Mouse (Mus musculus): ENCODE measurements at regions not wholly inside any gene's neighbourhood (a gene's known extent, or its start where the extent isn't known, plus 50 kb on each side); places are given as distances from the start of the nearest gene placed in this dataset.

GRCm38 (mm10) chr4:53228444-53228843 is 68.7 kb upstream of the Abca1 start:
- Histone ChIP-seq H3K27me3 (no peaks in the 10 kb centered on the region), H3K4me2 (replicated peaks) (no peak overlapping the region), H3K27ac (no peak overlapping the region), H3K36me3 (no peaks in the 10 kb centered on the region), H3K4me1 (peaks cover 3% of the 10 kb centered on the region; the same call in 1 of the 2 replicates), H3K4me3 (no peak overlapping the region), H3K9me3 (no peaks in the 10 kb centered on the region), H3K9ac (no peak overlapping the region)
- ATAC-seq (ENCODE audit: low FRiP score, low read depth), result no peak
- WGBS, result 37% methylated on average over 4 of the region's 4 CpGs

GRCm38 (mm10) chr4:53227771-53228170 is 68.1 kb upstream of the Abca1 start:
- 65% methylated on average over 8 of the region's 8 CpGs for WGBS
- Histone ChIP-seq H3K4me2 (replicated peaks) (no peak overlapping the region), H3K36me3 (no peaks in the 10 kb centered on the region), H3K9me3 (no peaks in the 10 kb centered on the region), H3K9ac (no peak overlapping the region), H3K27ac (no peak overlapping the region), H3K4me3 (no peak overlapping the region), H3K4me1 (peaks cover 3% of the 10 kb centered on the region; the same call in 1 of the 2 replicates), H3K27me3 (no peaks in the 10 kb centered on the region)
- ATAC-seq (ENCODE audit: low FRiP score, low read depth), result no peak

DNA sequence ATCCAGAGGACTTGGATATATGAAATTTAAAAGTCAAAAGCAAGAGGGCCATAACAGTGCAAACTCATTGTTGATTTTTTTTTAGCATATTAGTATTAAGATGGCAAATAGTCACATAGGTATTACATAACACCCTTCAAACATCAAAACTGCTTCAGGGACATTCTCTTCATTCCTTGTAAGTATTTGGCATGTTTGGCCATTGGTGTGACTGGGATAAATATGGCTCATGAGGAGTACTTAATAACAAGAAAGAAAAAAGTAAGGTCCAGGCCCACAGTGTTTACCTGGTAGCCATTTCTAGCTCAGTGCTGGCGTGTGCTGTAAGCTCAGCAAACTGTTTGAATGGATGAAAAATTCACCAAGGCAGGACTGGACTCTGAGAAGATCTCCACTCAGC is 67.4 kb upstream of the Abca1 start:
- Histone ChIP-seq H3K27ac (no peak overlapping the region), H3K4me1 (peaks cover 3% of the 10 kb centered on the region; the same call in 1 of the 2 replicates), H3K27me3 (no peaks in the 10 kb centered on the region), H3K4me2 (replicated peaks) (no peak overlapping the region), H3K9ac (no peak overlapping the region), H3K9me3 (no peaks in the 10 kb centered on the region), H3K4me3 (no peak overlapping the region), H3K36me3 (no peaks in the 10 kb centered on the region)
- WGBS, result 85% methylated on average over 1 of the region's 1 CpGs
- no peak for ATAC-seq (ENCODE audit: low FRiP score, low read depth)

DNA sequence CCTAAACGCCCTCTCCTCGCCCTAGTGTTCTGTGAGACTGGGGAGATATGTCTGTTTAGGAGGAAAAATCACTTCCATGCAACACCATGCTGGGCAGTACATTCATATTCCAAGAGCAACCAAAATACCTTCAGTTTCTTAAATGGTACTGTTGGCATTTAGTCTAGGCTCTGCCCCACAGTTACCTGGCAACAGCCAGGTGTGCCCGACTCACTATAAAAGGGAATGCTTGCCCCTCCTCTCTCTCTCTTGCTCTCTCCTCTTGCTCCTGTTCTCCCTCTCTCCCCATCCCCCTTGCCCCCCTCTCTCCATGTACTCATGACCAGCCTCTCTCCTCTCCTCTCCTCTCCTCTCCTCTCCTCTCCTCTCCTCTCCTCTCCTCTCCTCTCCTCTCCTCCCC is 66.7 kb upstream of the Abca1 start:
- H3K4me1 ChIP-seq, result peaks cover 10% of the 10 kb centered on the region
- no peak overlapping the region for H3K4me3 ChIP-seq
- H3K9ac ChIP-seq, result no peak overlapping the region
- no peak overlapping the region for H3K27ac ChIP-seq
- H3K27me3 ChIP-seq, result no peaks in the 10 kb centered on the region
- H3K9me3 ChIP-seq, result no peaks in the 10 kb centered on the region
- no peaks in the 10 kb centered on the region for H3K36me3 ChIP-seq
- 81% methylated on average over 3 of the region's 3 CpGs for WGBS
- H3K4me2 ChIP-seq (replicated peaks), result no peak overlapping the region
- ATAC-seq (ENCODE audit: low FRiP score, low read depth), result no peak

GRCm38 (mm10) chr4:53223379-53223778 is 63.7 kb upstream of the Abca1 start:
- Histone ChIP-seq H3K4me2 (replicated peaks) (no peak overlapping the region), H3K36me3 (no peaks in the 10 kb centered on the region), H3K9ac (no peak overlapping the region), H3K27me3 (no peaks in the 10 kb centered on the region), H3K4me3 (no peak overlapping the region), H3K4me1 (peaks cover 30% of the 10 kb centered on the region), H3K27ac (no peak overlapping the region), H3K9me3 (no peaks in the 10 kb centered on the region)
- ATAC-seq (ENCODE audit: low FRiP score, low read depth), result no peak
- WGBS, result 73% methylated on average over 3 of the region's 3 CpGs

DNA sequence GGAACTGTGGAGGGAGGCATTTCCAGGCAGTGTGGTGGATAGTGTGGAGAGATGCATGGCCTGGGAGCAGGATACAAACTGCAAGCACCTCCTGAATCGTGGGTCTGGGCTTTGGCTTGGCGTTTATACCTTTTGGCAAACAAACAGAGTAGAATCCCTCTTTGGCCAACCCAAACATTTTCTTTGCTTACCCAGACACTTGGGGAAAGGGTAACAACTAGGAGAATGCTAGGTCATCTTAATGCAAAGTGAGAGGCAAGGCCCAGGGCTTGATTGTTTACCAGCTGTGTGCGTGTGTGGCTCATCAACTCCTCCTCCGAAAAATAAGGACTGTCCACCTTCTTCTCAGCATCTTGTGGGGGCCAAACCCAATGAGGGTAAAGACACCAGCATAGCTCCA is 61.1 kb upstream of the Abca1 start:
- WGBS, result 77% methylated on average over 4 of the region's 4 CpGs
- Histone ChIP-seq H3K9me3 (no peaks in the 10 kb centered on the region), H3K27ac (no peak overlapping the region), H3K27me3 (no peaks in the 10 kb centered on the region), H3K36me3 (no peaks in the 10 kb centered on the region), H3K4me3 (no peak overlapping the region), H3K4me2 (replicated peaks) (no peak overlapping the region), H3K9ac (no peak overlapping the region), H3K4me1 (peaks cover 40% of the 10 kb centered on the region)
- ATAC-seq (ENCODE audit: low FRiP score, low read depth), result no peak

DNA sequence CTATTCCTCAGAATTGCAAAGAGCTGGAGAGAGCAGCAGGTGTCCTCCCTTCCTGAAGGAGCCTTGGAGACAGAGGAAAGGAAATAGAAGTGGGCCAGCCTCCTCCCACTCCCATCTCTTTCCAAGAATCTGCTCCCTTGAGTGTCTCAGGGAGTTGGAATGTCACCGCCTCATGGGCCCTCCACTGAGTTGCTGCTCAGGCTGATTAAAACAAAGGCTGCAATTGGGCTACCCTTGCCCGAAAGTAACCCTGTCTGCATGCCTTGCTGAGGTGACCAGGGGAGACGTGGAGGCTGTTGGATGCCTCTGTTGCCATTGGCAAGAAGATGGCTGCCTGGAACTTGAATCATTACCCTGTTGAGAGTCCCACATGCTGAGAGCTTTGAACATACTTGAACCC is 59.7 kb upstream of the Abca1 start:
- H3K36me3 ChIP-seq, result no peaks in the 10 kb centered on the region
- ATAC-seq (ENCODE audit: low FRiP score, low read depth), result no peak
- H3K4me3 ChIP-seq, result no peak overlapping the region
- no peaks in the 10 kb centered on the region for H3K27me3 ChIP-seq
- H3K4me2 ChIP-seq (replicated peaks), result no peak overlapping the region
- H3K9me3 ChIP-seq, result no peaks in the 10 kb centered on the region
- H3K9ac ChIP-seq, result no peak overlapping the region
- H3K4me1 ChIP-seq, result peaks cover 40% of the 10 kb centered on the region
- WGBS, result 59% methylated on average over 3 of the region's 3 CpGs
- H3K27ac ChIP-seq, result peak overlapping the region; percentile 88; the same call in 1 of the 2 replicates

DNA sequence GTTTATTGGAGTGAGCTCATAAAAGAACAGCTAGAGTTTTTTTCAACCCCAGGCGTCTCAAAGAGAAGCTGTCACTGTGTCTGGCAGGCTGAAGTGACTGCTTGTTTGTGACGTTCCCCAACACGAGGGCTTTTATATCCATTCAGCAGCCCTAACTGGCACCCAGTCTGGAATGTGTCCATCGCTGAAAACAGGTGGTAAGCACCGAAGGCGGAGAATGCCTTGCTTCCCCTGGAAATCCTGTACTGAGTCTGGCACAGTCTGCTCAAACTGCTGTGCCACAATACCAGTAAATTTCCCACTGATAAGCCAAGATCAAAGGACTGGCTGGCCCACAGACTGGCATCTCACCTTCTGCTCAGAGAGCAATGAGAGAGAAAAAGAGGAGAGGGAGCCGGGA is 59.1 kb upstream of the Abca1 start:
- WGBS, result 21% methylated on average over 7 of the region's 7 CpGs

DNA sequence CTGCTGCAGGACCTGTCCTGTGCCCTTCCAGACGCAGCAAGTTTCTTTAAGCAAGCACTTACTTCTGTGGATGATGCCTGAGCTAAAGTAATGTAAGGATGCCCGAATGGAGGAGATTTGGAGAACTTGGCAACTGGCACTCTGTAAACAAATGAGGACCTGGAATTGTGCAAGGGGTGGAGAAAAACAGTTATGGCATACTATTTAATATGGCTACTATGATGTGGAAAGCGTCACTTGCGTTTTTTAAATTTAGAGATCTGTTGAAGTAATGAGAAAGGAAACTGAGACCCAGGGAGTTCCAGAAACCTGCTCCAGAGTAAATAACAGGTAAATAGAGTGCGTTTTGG is 58.6 kb upstream of the Abca1 start:
- ATAC-seq (ENCODE audit: low FRiP score, low read depth), result no peak
- H3K27me3 ChIP-seq, result no peaks in the 10 kb centered on the region
- H3K27ac ChIP-seq, result peak overlapping the region; percentile 88
- no peaks in the 10 kb centered on the region for H3K9me3 ChIP-seq
- no peaks in the 10 kb centered on the region for H3K36me3 ChIP-seq
- peak overlapping the region; percentile 87 for H3K4me2 ChIP-seq (replicated peaks)
- WGBS, result 26% methylated on average over 5 of the region's 5 CpGs
- H3K9ac ChIP-seq, result no peak overlapping the region
- peak overlapping the region; percentile 55 for H3K4me3 ChIP-seq
- peaks cover 40% of the 10 kb centered on the region for H3K4me1 ChIP-seq

More for the DNA sequence above, 59.1 kb upstream of the Abca1 start:
- no peak overlapping the region for H3K9ac ChIP-seq
- H3K36me3 ChIP-seq, result no peaks in the 10 kb centered on the region
- no peak overlapping the region for H3K4me3 ChIP-seq
- peak overlapping the region; percentile 88 for H3K27ac ChIP-seq
- no peaks in the 10 kb centered on the region for H3K9me3 ChIP-seq
- H3K27me3 ChIP-seq, result no peaks in the 10 kb centered on the region
- ATAC-seq (ENCODE audit: low FRiP score, low read depth), result no peak
- H3K4me2 ChIP-seq (replicated peaks), result peak overlapping the region; percentile 87
- peaks cover 40% of the 10 kb centered on the region for H3K4me1 ChIP-seq

GRCm38 (mm10) chr4:53217608-53218290 is 58.1 kb upstream of the Abca1 start:
- no peaks in the 10 kb centered on the region for H3K27me3 ChIP-seq

GRCm38 (mm10) chr4:53212541-53212940 is 52.8 kb upstream of the Abca1 start:
- peaks cover 6% of the 10 kb centered on the region; the same call in 1 of the 2 replicates for H3K4me1 ChIP-seq
- WGBS, result 61% methylated on average over 4 of the region's 4 CpGs
- H3K9me3 ChIP-seq, result no peaks in the 10 kb centered on the region
- no peak overlapping the region for H3K4me2 ChIP-seq (replicated peaks)
- no peaks in the 10 kb centered on the region for H3K27me3 ChIP-seq
- H3K4me3 ChIP-seq, result no peak overlapping the region
- H3K36me3 ChIP-seq, result no peaks in the 10 kb centered on the region
- H3K9ac ChIP-seq, result no peak overlapping the region
- no peak for ATAC-seq (ENCODE audit: low FRiP score, low read depth)
- H3K27ac ChIP-seq, result no peak overlapping the region

More at GRCm38 (mm10) chr4:53217608-53218290, 58.1 kb upstream of the Abca1 start:
- H3K4me3 ChIP-seq, result peak overlapping the region; percentile 55
- H3K36me3 ChIP-seq, result no peaks in the 10 kb centered on the region
- under 1% methylated on average over 38 of the region's 38 CpGs for WGBS
- ATAC-seq (ENCODE audit: low FRiP score, low read depth), result peak; percentile 90
- peak overlapping the region; percentile 88 for H3K27ac ChIP-seq
- peak overlapping the region; percentile 76 for H3K9ac ChIP-seq
- peak overlapping the region; percentile 87 for H3K4me2 ChIP-seq (replicated peaks)
- H3K4me1 ChIP-seq, result peaks cover 40% of the 10 kb centered on the region
- H3K9me3 ChIP-seq, result no peaks in the 10 kb centered on the region

DNA sequence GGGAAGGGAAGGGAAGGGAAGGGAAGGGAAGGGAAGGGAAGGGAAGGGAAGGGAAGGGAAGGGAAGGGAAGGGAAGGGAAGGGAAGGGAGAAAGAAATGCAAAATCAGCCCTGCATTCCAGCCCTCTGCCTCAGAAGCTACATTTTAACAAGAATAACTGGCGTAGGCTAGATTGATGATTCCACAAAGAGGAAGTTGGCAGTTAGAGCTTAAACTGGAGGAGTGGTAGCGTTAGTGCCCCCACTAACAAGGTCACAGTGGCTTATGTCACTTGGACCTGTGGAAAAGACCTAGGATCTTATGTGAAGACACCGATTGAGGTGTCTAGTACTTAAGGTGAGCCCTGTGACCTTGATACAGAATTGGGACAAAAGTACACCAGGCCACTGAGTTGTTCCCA is 51.0 kb upstream of the Abca1 start:
- 81% methylated on average over 3 of the region's 3 CpGs for WGBS

More for the DNA sequence above, 51.0 kb upstream of the Abca1 start:
- Histone ChIP-seq H3K27ac (no peak overlapping the region), H3K4me1 (no peaks in the 10 kb centered on the region), H3K27me3 (no peaks in the 10 kb centered on the region), H3K9ac (no peak overlapping the region), H3K36me3 (no peaks in the 10 kb centered on the region), H3K4me2 (replicated peaks) (no peak overlapping the region), H3K9me3 (no peaks in the 10 kb centered on the region), H3K4me3 (no peak overlapping the region)
- no peak for ATAC-seq (ENCODE audit: low FRiP score, low read depth)
